Mouse (Mus musculus) liver, embryonic 14.5 days (tissue): ENCODE measurements around the gene Hand2. TPM values are rescaled to one million over a fixed set of nuclear protein-coding genes. Genes with fewer than 3 reads are reported as not detected.

Experiments
- ATAC-seq: fragments of 200-750 bp; cut with Nextera tagmentation; 2 replicates; pipeline ENCODE4 v1.8.0; 2017; ENCODE audit warnings: moderate number of reproducible peaks, mild to moderate bottlenecking, moderate library complexity; ENCODE audit not compliant: insufficient read depth
- DNase-seq, 3 experiments: peaks; one replicate each; pipeline ENCODE4 v3.0.0-alpha.2; 2012 to 2013; ENCODE audit warnings: low read depth in 3 of 3, low spot score in 3 of 3
- H3K27ac ChIP-seq: fragments of 300-500 bp; sonication (generic); 2 replicates; pipeline ENCODE4 v1.5.1; 2014; ENCODE audit warnings: moderate library complexity, mild to moderate bottlenecking, control low read depth, inconsistent platforms
- H3K27me3 ChIP-seq: fragments of 300-500 bp; sonication (generic); 2 replicates; pipeline ENCODE4 v1.6.1; 2014; ENCODE audit warnings: mild to moderate bottlenecking, low read length, moderate library complexity; ENCODE audit not compliant: control insufficient read depth, insufficient read depth
- H3K36me3 ChIP-seq: fragments of 300-500 bp; sonication (generic); replicated peaks from 2 replicates; pipeline ENCODE4 v1.6.1; 2014; ENCODE audit warnings: low read depth; ENCODE audit not compliant: control insufficient read depth, insufficient read depth
- H3K4me1 ChIP-seq, 2 experiments: fragments of 200-500 bp in 1 of 2; fragments of 300-500 bp in 1 of 2; sonication (generic) in 1 of 2; replicated peaks; 2 replicates each; pipeline ENCODE4 v1.6.1; 2012 to 2014; ENCODE audit warnings: antibody characterized with exemption in 1 of 2, inconsistent platforms in 1 of 2, low read length in 1 of 2; ENCODE audit not compliant: control insufficient read depth in 2 of 2, insufficient read depth in 2 of 2
- H3K4me2 ChIP-seq: fragments of 300-500 bp; sonication (generic); 2 replicates; pipeline ENCODE4 v1.6.1; 2014; ENCODE audit warnings: low read depth, mild to moderate bottlenecking, control low read depth, moderate library complexity
- H3K4me3 ChIP-seq, 2 experiments: fragments of 200-500 bp in 1 of 2; fragments of 300-500 bp in 1 of 2; sonication (generic) in 1 of 2; 2 replicates each; pipeline ENCODE4 v1.5.1; 2012 to 2014; ENCODE audit warnings: low read depth in 2 of 2, low read length in 2 of 2, mild to moderate bottlenecking in 2 of 2, control low read depth in 1 of 2, inconsistent platforms in 1 of 2, moderate library complexity in 1 of 2; ENCODE audit not compliant: insufficient read depth in 1 of 2
- H3K9ac ChIP-seq: fragments of 300-500 bp; sonication (generic); replicated peaks from 2 replicates; pipeline ENCODE4 v1.6.1; 2014; ENCODE audit warnings: mild to moderate bottlenecking, control low read depth, moderate library complexity
- H3K9me3 ChIP-seq: fragments of 300-500 bp; sonication (generic); 2 replicates; pipeline ENCODE4 v1.6.1; 2016; ENCODE audit warnings: low read length, mixed read lengths; ENCODE audit not compliant: control insufficient read depth
- CTCF ChIP-seq: IDR thresholded peaks from 2 replicates; pipeline ENCODE4 v1.5.1; 2016; ENCODE audit warnings: antibody characterized with exemption, low read depth, control low read depth
- EP300 ChIP-seq: IDR thresholded peaks from 2 replicates; pipeline ENCODE4 v1.6.1; 2016; ENCODE audit warnings: antibody characterized with exemption, low read depth
- WGBS: fragments of 180-500 bp; shearing (Covaris S2); extraction: QIAGEN DNeasy Blood & Tissue Kit; methylation state at CpG from one replicate; pipeline ENCODE4 v1.1.7; 2014; ENCODE audit not compliant: insufficient replicate concordance; 5-methylcytosine and 5-hydroxymethylcytosine counted together
- polyA plus RNA-seq, 2 experiments: library from polyadenylated mRNA; depleted of rRNA in 1 of 2; stranded (reverse) in 1 of 2; unstranded in 1 of 2; fragments of >200 nt; fragmentation: Nextera tagmentation in 1 of 2; extraction: Ambion mirVana in 1 of 2; gene quantifications; 2 replicates each; pipeline versions ENCODE4 v1.2.1 to v1.2.3; 2012 to 2014

The Hand2 gene
- polyA plus RNA-seq, 2 experiments: 0.44 to 2.1 TPM

- Histone ChIP-seq H3K4me2 (no peak overlapping the region), H3K9ac (no peak overlapping the region), H3K4me1 (no peaks in the 10 kb centered on the region), H3K27me3 (peaks cover 70% of the 10 kb centered on the region), H3K4me3 (no peak overlapping the region), H3K27ac (no peak overlapping the region), H3K9me3 (no peaks in the 10 kb centered on the region), H3K36me3 (no peaks in the 10 kb centered on the region)
- no peak for DNase-seq
- ATAC-seq: no peak
- no peak for TF ChIP-seq EP300
- TF ChIP-seq CTCF: no peak
- 3% methylated on average over 41 of the region's 41 CpGs for WGBS
Observed at GRCm38 (mm10) chr8:57340840-57341540, 20.2 kb downstream of the Hand2 start.

- H3K27me3 ChIP-seq: peaks cover 75% of the 10 kb centered on the region
- no peaks in the 10 kb centered on the region for H3K4me1 ChIP-seq
- H3K36me3 ChIP-seq: no peaks in the 10 kb centered on the region
- no peaks in the 10 kb centered on the region for H3K9me3 ChIP-seq
- no peak overlapping the region for H3K27ac ChIP-seq
- H3K9ac ChIP-seq: no peak overlapping the region
- TF ChIP-seq CTCF: no peak
- no peak for TF ChIP-seq EP300
- no peak for DNase-seq
- no peak overlapping the region for H3K4me2 ChIP-seq
- no peak overlapping the region for H3K4me3 ChIP-seq
- 6% methylated on average over 6 of the region's 6 CpGs for WGBS
- no peak for ATAC-seq
Observed at GRCm38 (mm10) chr8:57341541-57341840, 20.7 kb downstream of the Hand2 start.

GRCm38 (mm10) chr8:57342386-57343090, 21.8 kb downstream of the Hand2 start:
- no peak overlapping the region for H3K4me2 ChIP-seq
- no peak overlapping the region for H3K27ac ChIP-seq
- no peak overlapping the region for H3K4me3 ChIP-seq
- no peak for ATAC-seq
- no peaks in the 10 kb centered on the region for H3K9me3 ChIP-seq
- no peak for DNase-seq
- no peak for TF ChIP-seq CTCF
- no peak for TF ChIP-seq EP300
- WGBS: 20% methylated on average over 12 of the region's 12 CpGs
- H3K36me3 ChIP-seq: no peaks in the 10 kb centered on the region
- no peak overlapping the region for H3K9ac ChIP-seq
- peaks cover 74% of the 10 kb centered on the region for H3K27me3 ChIP-seq
- H3K4me1 ChIP-seq: no peaks in the 10 kb centered on the region

- Histone ChIP-seq H3K36me3 (no peaks in the 10 kb centered on the region), H3K27ac (no peak overlapping the region), H3K27me3 (peaks cover 76% of the 10 kb centered on the region), H3K9me3 (no peaks in the 10 kb centered on the region), H3K4me3 (no peak overlapping the region), H3K4me1 (no peaks in the 10 kb centered on the region), H3K4me2 (no peak overlapping the region), H3K9ac (no peak overlapping the region)
- TF ChIP-seq CTCF (no peak), EP300 (no peak)
- DNase-seq (no peak), ATAC-seq (no peak)
- WGBS: 14% methylated on average over 6 of the region's 6 CpGs
Observed at GRCm38 (mm10) chr8:57343731-57344315, 23.0 kb downstream of the Hand2 start.
